Comparison of ENCODE assay signal across 8 mouse cellular contexts in genomic region chr7:105399935-105400624, GRCm38 (mm10). TPM values are rescaled to one million over a fixed set of nuclear protein-coding genes. Genes with fewer than 3 reads are reported as not detected.
DNase-seq lines count a peak whose midpoint lies in the region; ATAC-seq lines count a peak whose summit lies in the region.

TSS of gene Fam160a2 (minus strand) at chr7:105400054.

- H3K27me3 ChIP-seq in heart, embryonic 13.5 days (replicated peaks), result no peaks in the 10 kb centered on the region
- no peaks in the 10 kb centered on the region for H3K27me3 ChIP-seq in liver, embryonic 12.5 days (replicated peaks)
- no peaks in the 10 kb centered on the region for H3K27me3 ChIP-seq in stomach, embryonic 15.5 days (replicated peaks)

- peaks cover 4% of the 10 kb centered on the region for H3K36me3 ChIP-seq in heart, embryonic 13.5 days
- no peaks in the 10 kb centered on the region for H3K36me3 ChIP-seq in liver, embryonic 12.5 days
- H3K36me3 ChIP-seq in stomach, embryonic 15.5 days, result no peaks in the 10 kb centered on the region

- H3K9ac ChIP-seq in heart, embryonic 13.5 days, result peak within 1 kb of the TSS; percentile 96
- peak within 1 kb of the TSS; percentile 90 for H3K9ac ChIP-seq in liver, embryonic 12.5 days
- H3K9ac ChIP-seq in stomach, embryonic 15.5 days, result peak within 1 kb of the TSS; percentile 80

- H3K9me3 ChIP-seq in heart, embryonic 13.5 days, result no peaks in the 10 kb centered on the region
- H3K9me3 ChIP-seq in liver, embryonic 12.5 days (replicated peaks), result no peaks in the 10 kb centered on the region
- no peaks in the 10 kb centered on the region for H3K9me3 ChIP-seq in stomach, embryonic 15.5 days

- peak; percentile 99 for DNase-seq in CD4-positive, CD25-positive, alpha-beta regulatory T cell, adult 2 months (ENCODE audit: low read depth, low spot score)
- peak; percentile 81 for DNase-seq in fat pad, adult 2 months (ENCODE audit: extremely low read depth, low read depth, low spot score)
- peak; percentile 100 for DNase-seq in kidney, postnatal 10 days
- DNase-seq in natural killer cell, adult 2 months (ENCODE audit: low spot score in 2 of 2), result peak; percentile 91 to 94

- peak within 1 kb of the TSS; percentile 80 for H3K4me3 ChIP-seq in brown adipose tissue, adult 24 weeks (ENCODE audit: insufficient read depth, low read depth, low read length)
- H3K4me3 ChIP-seq in heart, embryonic 13.5 days, result peak within 1 kb of the TSS; percentile 91
- H3K4me3 ChIP-seq in liver, embryonic 12.5 days, result peak within 1 kb of the TSS; percentile 92
- peak within 1 kb of the TSS; percentile 95 for H3K4me3 ChIP-seq in stomach, embryonic 15.5 days (replicated peaks)

- H3K4me2 ChIP-seq in heart, embryonic 13.5 days, result peak within 1 kb of the TSS; percentile 87
- H3K4me2 ChIP-seq in liver, embryonic 12.5 days, result peak within 1 kb of the TSS; percentile 94
- H3K4me2 ChIP-seq in stomach, embryonic 15.5 days, result peak within 1 kb of the TSS; percentile 80

- peak within 1 kb of the TSS; percentile 60 for H3K27ac ChIP-seq in brown adipose tissue, adult 24 weeks (replicated peaks; ENCODE audit: low read depth, low read length)
- H3K27ac ChIP-seq in heart, embryonic 13.5 days (replicated peaks), result peak within 1 kb of the TSS; percentile 89
- peak within 1 kb of the TSS; percentile 89 for H3K27ac ChIP-seq in liver, embryonic 12.5 days
- peak within 1 kb of the TSS; percentile 82 for H3K27ac ChIP-seq in stomach, embryonic 15.5 days

- WGBS in heart, embryonic 13.5 days, result 0% methylated on average over 55 of the region's 55 CpGs
- under 1% methylated on average over 55 of the region's 55 CpGs for WGBS in liver, embryonic 12.5 days (ENCODE audit: insufficient replicate concordance)
- WGBS in stomach, embryonic 15.5 days, result under 1% methylated on average over 55 of the region's 55 CpGs

- ATAC-seq in heart, embryonic 13.5 days (ENCODE audit: extremely low read depth, insufficient number of reproducible peaks, low FRiP score, low TSS enrichment), result peak; percentile 97
- peak; percentile 96 for ATAC-seq in liver, embryonic 12.5 days
- ATAC-seq in stomach, embryonic 15.5 days (ENCODE audit: insufficient read depth, low FRiP score, low read depth), result peak; percentile 99

- H3K4me1 ChIP-seq in brown adipose tissue, adult 24 weeks (ENCODE audit: control insufficient read depth, insufficient read depth, insufficient read length, low read length), result peaks cover 8% of the 10 kb centered on the region
- H3K4me1 ChIP-seq in heart, embryonic 13.5 days, result peaks cover 27% of the 10 kb centered on the region
- H3K4me1 ChIP-seq in liver, embryonic 12.5 days, result peaks cover 38% of the 10 kb centered on the region
- H3K4me1 ChIP-seq in stomach, embryonic 15.5 days, result peaks cover 3% of the 10 kb centered on the region; the same call in 1 of the 2 replicates

RNA-seq across cellular contexts. Expression of gene Fam160a2, which starts in this region (rescaled TPM):
- 13.1 and 14.5 TPM in 2 replicates for polyA plus RNA-seq in brown adipose tissue, adult 24 weeks (2012; ENCODE audit: insufficient read depth, insufficient read length, missing spikeins)
- 28.9 and 29.6 TPM in 2 replicates for polyA plus RNA-seq in heart, embryonic 13.5 days (2015; fragmentation: Nextera tagmentation; extraction: Ambion mirVana)
- 15.9 and 16.9 TPM in 2 replicates for polyA plus RNA-seq in liver, embryonic 12.5 days (2016; fragmentation: Nextera tagmentation; extraction: Ambion mirVana)
- polyA plus RNA-seq in stomach, embryonic 15.5 days (2015; fragmentation: Nextera tagmentation; extraction: Ambion mirVana), result 40.7 and 44.0 TPM in 2 replicates

Comparison
In these comparisons a context has a peak if more than half of its experiments do, and no peak if none do; other contexts are left out.
1. Peak in every context shown above with its lines: DNase-seq, ATAC-seq, H3K4me3 ChIP-seq and H3K27ac ChIP-seq.